Mouse (Mus musculus) limb, embryonic 15.5 days (tissue): ENCODE measurements around the gene Kirrel3. TPM values are rescaled to one million over a fixed set of nuclear protein-coding genes. Genes with fewer than 3 reads are reported as not detected.

Experiments used
- ATAC-seq: fragments of 200-750 bp; cut with Nextera tagmentation; 2 replicates; pipeline ENCODE4 v1.8.0; 2017; ENCODE audit warnings: low read depth, moderate TSS enrichment; ENCODE audit not compliant: insufficient number of reproducible peaks, low FRiP score, low TSS enrichment
- H3K27ac ChIP-seq: fragments of 300-500 bp; sonication (generic); 2 replicates; pipeline ENCODE4 v1.5.1; 2015; ENCODE audit warnings: moderate library complexity, mild to moderate bottlenecking, inconsistent platforms
- H3K27me3 ChIP-seq: fragments of 300-500 bp; sonication (generic); 2 replicates; pipeline ENCODE4 v1.6.1; 2015; ENCODE audit warnings: inconsistent platforms
- H3K36me3 ChIP-seq: fragments of 300-500 bp; sonication (generic); 2 replicates; pipeline ENCODE4 v1.6.1; 2015; ENCODE audit warnings: inconsistent platforms
- H3K4me1 ChIP-seq: fragments of 300-500 bp; sonication (generic); 2 replicates; pipeline ENCODE4 v1.6.1; 2015; ENCODE audit warnings: inconsistent platforms
- H3K4me2 ChIP-seq: fragments of 300-500 bp; sonication (generic); 2 replicates; pipeline ENCODE4 v1.6.1; 2015; ENCODE audit warnings: mild to moderate bottlenecking, inconsistent platforms
- H3K4me3 ChIP-seq: fragments of 300-500 bp; sonication (generic); 2 replicates; pipeline ENCODE4 v1.5.1; 2015; ENCODE audit warnings: mild to moderate bottlenecking, inconsistent platforms
- H3K9ac ChIP-seq: fragments of 300-500 bp; sonication (generic); 2 replicates; pipeline ENCODE4 v1.6.1; 2015; ENCODE audit warnings: inconsistent platforms
- H3K9me3 ChIP-seq: fragments of 300-500 bp; sonication (generic); 2 replicates; pipeline ENCODE4 v1.6.1; 2016; ENCODE audit warnings: inconsistent platforms
- WGBS: fragments of 180-500 bp; shearing (Covaris S2); methylation state at CpG from one replicate; pipeline ENCODE4 v1.1.7; 2015; 5-methylcytosine and 5-hydroxymethylcytosine counted together
- polyA plus RNA-seq: library from polyadenylated mRNA; unstranded; fragments of >200 nt; fragmentation: Nextera tagmentation; extraction: Ambion mirVana; gene quantifications from 2 replicates; pipeline ENCODE4 v1.2.1, GENCODE M21; 2015

The Kirrel3 gene
- polyA plus RNA-seq, 1 experiment from 2014 or later = 13.5 TPM

GRCm38 (mm10) chr9:34987422-34988148 lies 501.9 kb downstream of the Kirrel3 start:
- peaks cover 4% of the 10 kb centered on the region; the same call in 1 of the 2 replicates for H3K4me1 ChIP-seq
- H3K9me3 ChIP-seq = no peaks in the 10 kb centered on the region
- H3K36me3 ChIP-seq = no peaks in the 10 kb centered on the region
- no peak overlapping the region for H3K4me3 ChIP-seq
- no peak for ATAC-seq
- WGBS = 94% methylated on average over 12 of the region's 12 CpGs
- no peak overlapping the region for H3K27ac ChIP-seq
- H3K27me3 ChIP-seq = no peaks in the 10 kb centered on the region
- H3K4me2 ChIP-seq = no peak overlapping the region
- H3K9ac ChIP-seq = no peak overlapping the region

- WGBS = 72% methylated on average over 3 of the region's 3 CpGs
- ATAC-seq = no peak
Measured at GRCm38 (mm10) chr9:34988683-34989082, 503.0 kb downstream of the Kirrel3 start.

GRCm38 (mm10) chr9:34992201-34992600 lies 506.5 kb downstream of the Kirrel3 start:
- H3K4me2 ChIP-seq = no peak overlapping the region
- no peak overlapping the region for H3K27ac ChIP-seq
- no peaks in the 10 kb centered on the region for H3K27me3 ChIP-seq
- WGBS = 45% methylated on average over 4 of the region's 4 CpGs
- H3K4me1 ChIP-seq = peaks cover 21% of the 10 kb centered on the region; the same call in 1 of the 2 replicates
- no peaks in the 10 kb centered on the region for H3K36me3 ChIP-seq
- no peaks in the 10 kb centered on the region for H3K9me3 ChIP-seq
- H3K4me3 ChIP-seq = no peak overlapping the region
- no peak overlapping the region for H3K9ac ChIP-seq
- ATAC-seq = no peak

More at GRCm38 (mm10) chr9:34988683-34989082, 503.0 kb downstream of the Kirrel3 start:
- Histone ChIP-seq H3K4me2 (no peak overlapping the region), H3K4me3 (no peak overlapping the region), H3K27me3 (no peaks in the 10 kb centered on the region), H3K9ac (no peak overlapping the region), H3K4me1 (peaks cover 11% of the 10 kb centered on the region; the same call in 1 of the 2 replicates), H3K27ac (no peak overlapping the region), H3K36me3 (no peaks in the 10 kb centered on the region), H3K9me3 (no peaks in the 10 kb centered on the region)

GRCm38 (mm10) chr9:34993467-34994211 lies 507.9 kb downstream of the Kirrel3 start:
- no peak overlapping the region for H3K27ac ChIP-seq
- no peak overlapping the region for H3K4me2 ChIP-seq
- no peak for ATAC-seq
- no peak overlapping the region for H3K4me3 ChIP-seq
- H3K4me1 ChIP-seq = peaks cover 26% of the 10 kb centered on the region
- H3K27me3 ChIP-seq = no peaks in the 10 kb centered on the region
- no peak overlapping the region for H3K9ac ChIP-seq
- H3K36me3 ChIP-seq = no peaks in the 10 kb centered on the region
- WGBS = 66% methylated on average over 4 of the region's 4 CpGs
- H3K9me3 ChIP-seq = no peaks in the 10 kb centered on the region

- no peaks in the 10 kb centered on the region for H3K27me3 ChIP-seq
- no peak for ATAC-seq
- H3K4me3 ChIP-seq = no peak overlapping the region
- no peak overlapping the region for H3K4me2 ChIP-seq
- no peak overlapping the region for H3K27ac ChIP-seq
- H3K9ac ChIP-seq = no peak overlapping the region
- 75% methylated on average over 2 of the region's 2 CpGs for WGBS
- H3K4me1 ChIP-seq = peaks cover 31% of the 10 kb centered on the region
- H3K36me3 ChIP-seq = no peaks in the 10 kb centered on the region
- no peaks in the 10 kb centered on the region for H3K9me3 ChIP-seq
Measured at GRCm38 (mm10) chr9:34995078-34995477, 509.4 kb downstream of the Kirrel3 start.

GRCm38 (mm10) chr9:34995660-34996378 lies 510.1 kb downstream of the Kirrel3 start:
- no peak for ATAC-seq
- Histone ChIP-seq H3K4me3 (no peak overlapping the region), H3K36me3 (no peaks in the 10 kb centered on the region), H3K4me2 (no peak overlapping the region), H3K9ac (no peak overlapping the region), H3K9me3 (no peaks in the 10 kb centered on the region), H3K27ac (no peak overlapping the region), H3K4me1 (peaks cover 31% of the 10 kb centered on the region), H3K27me3 (no peaks in the 10 kb centered on the region)
- WGBS = 63% methylated on average over 15 of the region's 15 CpGs

- Histone ChIP-seq H3K36me3 (no peaks in the 10 kb centered on the region), H3K27ac (no peak overlapping the region), H3K4me3 (no peak overlapping the region), H3K9ac (no peak overlapping the region), H3K27me3 (no peaks in the 10 kb centered on the region), H3K9me3 (no peaks in the 10 kb centered on the region), H3K4me2 (no peak overlapping the region), H3K4me1 (peaks cover 25% of the 10 kb centered on the region)
- whole genome bisulfite sequencing = 24% methylated on average over 9 of the region's 9 CpGs
- peak; percentile 18; the same call in 1 of the 2 replicates for ATAC-seq
Measured at GRCm38 (mm10) chr9:34997880-34998865, 512.5 kb downstream of the Kirrel3 start.

- Histone ChIP-seq H3K9ac (no peak overlapping the region), H3K27ac (no peak overlapping the region), H3K4me3 (no peak overlapping the region), H3K27me3 (0 out of 2 replicates have a peak, but pooled peaks cover 3% of the 10 kb centered on the region), H3K36me3 (no peaks in the 10 kb centered on the region), H3K9me3 (no peaks in the 10 kb centered on the region), H3K4me2 (no peak overlapping the region), H3K4me1 (peaks cover 12% of the 10 kb centered on the region; the same call in 1 of the 2 replicates)
- peak; percentile 58; the same call in 1 of the 2 replicates for ATAC-seq
- 43% methylated on average over 4 of the region's 4 CpGs for WGBS
Measured at GRCm38 (mm10) chr9:35004113-35004512, 518.4 kb downstream of the Kirrel3 start.

GRCm38 (mm10) chr9:35007697-35008341 lies 522.1 kb downstream of the Kirrel3 start:
- H3K4me2 ChIP-seq = no peak overlapping the region
- no peaks in the 10 kb centered on the region for H3K9me3 ChIP-seq
- no peaks in the 10 kb centered on the region for H3K36me3 ChIP-seq
- 79% methylated on average over 14 of the region's 14 CpGs for WGBS
- no peak overlapping the region for H3K4me3 ChIP-seq
- H3K9ac ChIP-seq = no peak overlapping the region
- peaks cover 12% of the 10 kb centered on the region; the same call in 1 of the 2 replicates for H3K4me1 ChIP-seq
- ATAC-seq = no peak
- no peak overlapping the region for H3K27ac ChIP-seq
- H3K27me3 ChIP-seq = 0 out of 2 replicates have a peak, but pooled peaks cover 3% of the 10 kb centered on the region

- Histone ChIP-seq H3K4me1 (peaks cover 28% of the 10 kb centered on the region), H3K9me3 (no peaks in the 10 kb centered on the region), H3K4me3 (no peak overlapping the region), H3K36me3 (no peaks in the 10 kb centered on the region), H3K27me3 (0 out of 2 replicates have a peak, but pooled peaks cover 4% of the 10 kb centered on the region), H3K9ac (no peak overlapping the region), H3K4me2 (no peak overlapping the region), H3K27ac (no peak overlapping the region)
- ATAC-seq = no peak; the same call in 1 of the 2 replicates
- WGBS = 58% methylated on average over 4 of the region's 4 CpGs
Measured at GRCm38 (mm10) chr9:35016762-35017161, 531.1 kb downstream of the Kirrel3 start.
